Mouse (Mus musculus) lung, embryonic 14.5 days (tissue): ENCODE results near the gene A430005L14Rik. TPM values are rescaled to one million over a fixed set of nuclear protein-coding genes. Genes with fewer than 3 reads are reported as not detected.

Experiments
- ATAC-seq: fragments of 200-750 bp; cut with Nextera tagmentation; 2 replicates; pipeline ENCODE4 v1.8.0; 2017; ENCODE audit warnings: mild to moderate bottlenecking, moderate TSS enrichment, moderate library complexity; ENCODE audit not compliant: insufficient read depth
- DNase-seq: peaks from one replicate; pipeline ENCODE4 v3.0.0-alpha.2; 2015
- H3K27ac ChIP-seq: fragments of 300-500 bp; sonication (generic); 2 replicates; pipeline ENCODE4 v1.5.1; 2014; ENCODE audit warnings: low read depth, mild to moderate bottlenecking, moderate library complexity
- H3K27me3 ChIP-seq: fragments of 300-500 bp; sonication (generic); 2 replicates; pipeline ENCODE4 v1.6.1; 2014; ENCODE audit warnings: low read length, control low read depth; ENCODE audit not compliant: insufficient read depth
- H3K36me3 ChIP-seq: fragments of 300-500 bp; sonication (generic); 2 replicates; pipeline ENCODE4 v1.6.1; 2014; ENCODE audit warnings: control low read depth; ENCODE audit not compliant: insufficient read depth
- H3K4me1 ChIP-seq: fragments of 300-500 bp; sonication (generic); 2 replicates; pipeline ENCODE4 v1.6.1; 2014; ENCODE audit warnings: antibody characterized with exemption, control low read depth; ENCODE audit not compliant: insufficient read depth
- H3K4me2 ChIP-seq: fragments of 300-500 bp; sonication (generic); 2 replicates; pipeline ENCODE4 v1.6.1; 2014; ENCODE audit warnings: mild to moderate bottlenecking
- H3K4me3 ChIP-seq: fragments of 300-500 bp; sonication (generic); 2 replicates; pipeline ENCODE4 v1.5.1; 2014; ENCODE audit warnings: low read depth, low read length
- H3K9ac ChIP-seq: fragments of 300-500 bp; sonication (generic); 2 replicates; pipeline ENCODE4 v1.6.1; 2014
- H3K9me3 ChIP-seq: fragments of 300-500 bp; sonication (generic); 2 replicates; pipeline ENCODE4 v1.6.1; 2016; ENCODE audit warnings: low read depth, low read length, control low read depth
- CTCF ChIP-seq: IDR thresholded peaks from 2 replicates; pipeline ENCODE4 v1.5.1; 2016; ENCODE audit warnings: antibody characterized with exemption, low read depth
- WGBS: fragments of 180-500 bp; shearing (Covaris S2); extraction: QIAGEN DNeasy Blood & Tissue Kit; methylation state at CpG from one replicate; pipeline ENCODE4 v1.1.7; 2014; 5-methylcytosine and 5-hydroxymethylcytosine counted together
- polyA plus RNA-seq: library from polyadenylated mRNA; unstranded; fragments of >200 nt; fragmentation: Nextera tagmentation; extraction: Ambion mirVana; gene quantifications from 2 replicates; pipeline ENCODE4 v1.2.1, GENCODE M21; 2014

Gene A430005L14Rik
- polyA plus RNA-seq, 1 experiment from 2014 or later, result 91.4 TPM

- no peak for TF ChIP-seq CTCF
- no peak overlapping the region for H3K4me2 ChIP-seq
- DNase-seq (no peak), ATAC-seq (no peak)
- no peak overlapping the region for H3K4me3 ChIP-seq
- no peaks in the 10 kb centered on the region for H3K36me3 ChIP-seq
- no peak overlapping the region for H3K9ac ChIP-seq
- no peaks in the 10 kb centered on the region for H3K4me1 ChIP-seq
- 0 out of 2 replicates have a peak, but pooled peaks cover 2% of the 10 kb centered on the region for H3K27me3 ChIP-seq
- no peak overlapping the region for H3K27ac ChIP-seq
- no peaks in the 10 kb centered on the region for H3K9me3 ChIP-seq
- whole genome bisulfite sequencing, result 56% methylated on average over 3 of the region's 3 CpGs
These were observed 5.9 kb upstream of the A430005L14Rik start for GRCm38 (mm10) chr4:153951150-153951549.

- Histone ChIP-seq H3K9me3 (no peaks in the 10 kb centered on the region), H3K4me1 (no peaks in the 10 kb centered on the region), H3K27ac (no peak overlapping the region), H3K36me3 (no peaks in the 10 kb centered on the region), H3K27me3 (0 out of 2 replicates have a peak, but pooled peaks cover 2% of the 10 kb centered on the region), H3K4me3 (no peak overlapping the region), H3K9ac (no peak overlapping the region), H3K4me2 (no peak overlapping the region)
- 43% methylated on average over 5 of the region's 5 CpGs for WGBS
- TF ChIP-seq CTCF, result no peak
- DNase-seq (no peak), ATAC-seq (no peak)
These were observed 5.3 kb upstream of the A430005L14Rik start for GRCm38 (mm10) chr4:153951692-153952091.

GRCm38 (mm10) chr4:153955651-153956050 is 1.4 kb upstream of the A430005L14Rik start:
- Histone ChIP-seq H3K4me1 (peaks cover 2% of the 10 kb centered on the region; the same call in 1 of the 2 replicates), H3K27ac (no peak overlapping the region), H3K4me2 (no peak overlapping the region), H3K27me3 (no peaks in the 10 kb centered on the region), H3K9ac (no peak overlapping the region), H3K4me3 (no peak overlapping the region), H3K36me3 (peaks cover 16% of the 10 kb centered on the region), H3K9me3 (no peaks in the 10 kb centered on the region)
- 80% methylated on average over 8 of the region's 8 CpGs for WGBS
- no peak for TF ChIP-seq CTCF
- no peak for ATAC-seq
- DNase-seq, result no peak

- peak; percentile 75 for ATAC-seq
- Histone ChIP-seq H3K4me1 (peaks cover 2% of the 10 kb centered on the region; the same call in 1 of the 2 replicates), H3K36me3 (peaks cover 33% of the 10 kb centered on the region), H3K9ac (peak overlapping the region; percentile 91), H3K4me2 (peak overlapping the region; percentile 82), H3K27me3 (no peaks in the 10 kb centered on the region), H3K9me3 (no peaks in the 10 kb centered on the region), H3K27ac (peak overlapping the region; percentile 95), H3K4me3 (peak overlapping the region; percentile 79)
- peak; percentile 54 for DNase-seq
- no peak for TF ChIP-seq CTCF
- WGBS, result under 1% methylated on average over 37 of the region's 37 CpGs
These were observed 610 bp downstream of the A430005L14Rik start for GRCm38 (mm10) chr4:153957444-153958250.

GRCm38 (mm10) chr4:153962631-153963030 is 5.6 kb downstream of the A430005L14Rik start:
- no peak overlapping the region for H3K4me2 ChIP-seq
- 80% methylated on average over 7 of the region's 7 CpGs for WGBS
- no peaks in the 10 kb centered on the region for H3K27me3 ChIP-seq
- DNase-seq, result no peak
- TF ChIP-seq CTCF, result no peak
- peaks cover 66% of the 10 kb centered on the region for H3K36me3 ChIP-seq
- ATAC-seq, result no peak
- H3K27ac ChIP-seq, result no peak overlapping the region
- H3K4me1 ChIP-seq, result peaks cover 2% of the 10 kb centered on the region; the same call in 1 of the 2 replicates
- no peak overlapping the region for H3K4me3 ChIP-seq
- H3K9me3 ChIP-seq, result no peaks in the 10 kb centered on the region
- H3K9ac ChIP-seq, result no peak overlapping the region

- DNase-seq (no peak), ATAC-seq (no peak)
- Histone ChIP-seq H3K27ac (no peak overlapping the region), H3K4me3 (no peak overlapping the region), H3K4me2 (no peak overlapping the region), H3K4me1 (no peaks in the 10 kb centered on the region), H3K27me3 (no peaks in the 10 kb centered on the region), H3K36me3 (peaks cover 58% of the 10 kb centered on the region; the same call in 1 of the 2 replicates), H3K9me3 (no peaks in the 10 kb centered on the region), H3K9ac (no peak overlapping the region)
- 81% methylated on average over 5 of the region's 5 CpGs for WGBS
- no peak for TF ChIP-seq CTCF
These were observed 9.6 kb downstream of the A430005L14Rik start for GRCm38 (mm10) chr4:153966651-153967050.

- Histone ChIP-seq H3K4me2 (no peak overlapping the region), H3K4me1 (no peaks in the 10 kb centered on the region), H3K4me3 (no peak overlapping the region), H3K27me3 (no peaks in the 10 kb centered on the region), H3K27ac (no peak overlapping the region), H3K36me3 (peaks cover 51% of the 10 kb centered on the region; the same call in 1 of the 2 replicates), H3K9me3 (no peaks in the 10 kb centered on the region), H3K9ac (no peak overlapping the region)
- ATAC-seq, result no peak
- no peak for DNase-seq
- no peak for TF ChIP-seq CTCF
- 84% methylated on average over 2 of the region's 2 CpGs for WGBS
These were observed 10.5 kb downstream of the A430005L14Rik start for GRCm38 (mm10) chr4:153967556-153967955.
